Mouse (Mus musculus): ENCODE results near the gene Zfp667.
"Not testable (repeated sequence)": the region's sequence is repeated elsewhere in the genome, so short reads cannot be mapped to it uniquely, and the experiment has no call there.

DNA sequence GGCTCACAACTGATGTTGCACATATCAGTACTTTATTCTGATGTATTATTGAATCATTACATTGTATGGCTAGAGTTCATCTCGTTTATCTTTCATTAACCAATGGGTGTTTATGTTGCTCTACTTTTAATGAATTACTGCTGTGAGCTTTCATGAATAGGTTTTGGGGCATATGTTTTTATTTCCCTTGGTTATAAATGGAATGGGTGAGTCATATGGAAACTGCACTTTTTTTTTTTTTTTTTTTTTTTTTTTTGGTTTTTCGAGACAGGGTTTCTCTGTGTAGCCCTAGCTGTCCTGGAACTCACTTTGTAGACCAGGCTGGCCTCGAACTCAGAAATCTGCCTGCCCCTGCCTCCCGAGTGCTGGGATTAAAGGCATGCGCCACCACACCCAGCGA, 4.7 kb downstream of the Zfp667 start:
- not testable (repeated sequence) for TF ChIP-seq POLR2A (IDR thresholded peaks at IDR 0.05; ENCODE audit: borderline replicate concordance, control insufficient read depth, low read depth, low read length); CTCF (IDR thresholded peaks at IDR 0.05; ENCODE audit: control insufficient read depth, insufficient read depth, low read length)

Data from bone marrow, adult 2 months (tissue).